Mouse (Mus musculus) liver, adult 2 months (tissue): ENCODE results near the gene Katnb1.

ENCODE experiments used
- CTCF ChIP-seq: fragments of 200-500 bp; IDR thresholded peaks from 2 replicates; pipeline ENCODE4 v1.5.1; 2011; ENCODE audit warnings: low read depth, low read length, control low read depth
- POLR2A ChIP-seq: fragments of 200-500 bp; IDR thresholded peaks from 2 replicates; pipeline ENCODE4 v1.6.1; 2011; ENCODE audit warnings: low read length, control low read depth; ENCODE audit not compliant: insufficient read depth; ENCODE audit errors: extremely low read depth

DNA sequence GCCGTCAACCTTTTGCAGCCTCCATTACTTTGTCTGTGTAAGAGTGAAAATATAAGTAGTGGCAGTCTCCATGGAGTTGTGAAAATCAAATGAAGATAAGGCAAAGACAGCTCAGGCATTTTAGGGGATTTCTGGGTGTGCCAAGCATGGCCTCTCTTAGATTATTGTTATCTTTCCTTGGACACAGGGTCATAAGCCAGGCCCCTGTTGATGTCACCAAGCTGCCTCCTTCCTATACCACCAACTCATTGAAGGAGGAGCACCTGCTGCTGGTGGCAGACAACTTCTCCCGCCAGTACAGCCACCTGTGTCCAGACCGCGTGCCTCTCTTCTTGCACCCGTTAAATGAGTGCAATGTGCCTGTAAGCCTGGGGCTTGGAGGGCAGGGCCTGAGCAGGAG lies 24.6 kb upstream of the Katnb1 start:
- TF ChIP-seq POLR2A (no peak), CTCF (no peak)
